Mouse (Mus musculus) testis, adult 2 months (tissue): ENCODE results near the gene Chrdl1.

Experiments
- CTCF ChIP-seq: fragments of 200-500 bp; IDR thresholded peaks from 2 replicates; pipeline ENCODE4 v1.5.1; 2012; ENCODE audit warnings: low read depth, mild to moderate bottlenecking, inconsistent platforms, low read length, moderate library complexity; ENCODE audit not compliant: control insufficient read depth, insufficient read depth, insufficient replicate concordance
- POLR2A ChIP-seq: fragments of 200-500 bp; IDR thresholded peaks from 2 replicates; pipeline ENCODE4 v1.6.1; 2012; ENCODE audit warnings: low read depth, mild to moderate bottlenecking, inconsistent platforms, low read length, moderate library complexity; ENCODE audit not compliant: control insufficient read depth

DNA sequence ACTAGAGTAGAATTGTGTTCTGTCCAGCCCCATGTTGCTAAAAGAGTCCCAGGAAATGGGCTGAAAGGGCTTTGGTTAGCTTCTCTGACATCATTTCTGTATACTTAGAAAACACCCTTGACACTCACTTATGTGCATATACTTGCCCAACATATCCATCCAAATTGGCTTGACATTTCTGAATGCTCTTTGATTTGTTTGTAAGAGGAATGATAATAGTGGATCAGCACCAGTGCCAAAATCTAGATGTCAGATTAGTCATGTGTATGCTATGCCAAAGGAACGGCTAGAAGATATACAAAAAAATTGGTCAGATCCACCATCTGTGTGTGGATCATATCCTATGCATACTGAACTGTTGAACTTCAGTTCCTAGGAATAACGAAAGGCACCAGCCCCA, 99.3 kb downstream of the Chrdl1 start:
- no peak for TF ChIP-seq CTCF
- no peak for TF ChIP-seq POLR2A
